Mouse (Mus musculus) spleen, adult 2 months (tissue): Measurements from ENCODE around the gene Treml1. TPM values are rescaled to one million over a fixed set of nuclear protein-coding genes. Genes with fewer than 3 reads are reported as not detected.

Source experiments
- DNase-seq, 2 experiments: peaks; one replicate each; pipeline versions ENCODE4 v3.0.0 to v3.0.0-alpha.2; 2012 to 2021; ENCODE audit warnings: low spot score in 2 of 2, low read depth in 1 of 2
- H3K27ac ChIP-seq: fragments of 200-500 bp; 2 replicates; pipeline ENCODE4 v1.5.1; 2012; ENCODE audit warnings: low read length, inconsistent platforms; ENCODE audit not compliant: insufficient read depth
- H3K27me3 ChIP-seq: fragments of 200-500 bp; 2 replicates; pipeline ENCODE4 v1.6.1; 2012; ENCODE audit warnings: mild to moderate bottlenecking, moderate library complexity, low read length, inconsistent platforms; ENCODE audit not compliant: control insufficient read depth, insufficient read depth
- H3K36me3 ChIP-seq: fragments of 200-500 bp; 2 replicates; pipeline ENCODE4 v1.6.1; 2012; ENCODE audit warnings: mild to moderate bottlenecking, low read length, inconsistent platforms; ENCODE audit not compliant: control insufficient read depth, insufficient read depth
- H3K4me1 ChIP-seq: fragments of 200-500 bp; 2 replicates; pipeline ENCODE4 v1.6.1; 2011; ENCODE audit warnings: inconsistent platforms; ENCODE audit not compliant: control insufficient read depth, insufficient read depth, insufficient read length
- H3K4me3 ChIP-seq: fragments of 200-500 bp; 2 replicates; pipeline ENCODE4 v1.5.1; 2011; ENCODE audit warnings: mild to moderate bottlenecking, inconsistent platforms; ENCODE audit not compliant: insufficient read depth, insufficient read length; ENCODE audit errors: extremely low read depth
- CTCF ChIP-seq: fragments of 200-500 bp; IDR thresholded peaks from 2 replicates; pipeline ENCODE4 v1.5.1; 2011; ENCODE audit warnings: mild to moderate bottlenecking, inconsistent platforms; ENCODE audit not compliant: insufficient read depth, insufficient read length, insufficient replicate concordance; ENCODE audit errors: extremely low read depth
- POLR2A ChIP-seq: fragments of 200-500 bp; IDR thresholded peaks from 2 replicates; pipeline ENCODE4 v1.6.1; 2011; ENCODE audit warnings: low read depth, low read length, inconsistent platforms
- WGBS: fragments of 180-500 bp; shearing (Covaris S2); methylation state at CpG from one replicate; pipeline ENCODE4 v1.1.7; 2018; 5-methylcytosine and 5-hydroxymethylcytosine counted together
- polyA plus RNA-seq: library from polyadenylated mRNA; depleted of rRNA; stranded (reverse); fragments of >200 nt; gene quantifications from 2 replicates; pipeline ENCODE4 v1.2.3, GENCODE M21; 2012

The Treml1 gene
- polyA plus RNA-seq, 1 experiment, result 38.3 TPM

DNA sequence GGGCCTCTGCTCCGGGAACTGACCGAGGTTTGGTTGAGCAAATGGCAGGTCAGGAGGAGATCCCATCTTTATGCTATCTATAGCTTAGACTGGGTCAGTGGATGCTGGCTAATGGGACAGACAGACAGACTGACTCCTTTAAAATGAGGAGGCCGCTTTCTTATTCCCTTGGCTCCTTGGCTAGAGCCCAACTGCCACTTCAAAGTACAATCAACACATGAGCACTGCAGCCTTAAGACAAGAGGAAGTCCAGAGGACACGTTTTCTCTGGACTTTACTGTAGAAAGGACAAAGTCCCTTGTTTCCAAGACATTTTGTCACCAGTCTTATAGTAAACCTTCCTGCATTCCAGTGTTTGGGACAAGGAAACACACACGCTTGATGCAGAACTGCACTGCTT is 31.7 kb downstream of the Treml1 start:
- TF ChIP-seq POLR2A (no peak), CTCF (no peak)
- H3K27ac ChIP-seq, result no peak overlapping the region
- H3K27me3 ChIP-seq, result no peaks in the 10 kb centered on the region
- DNase-seq, result no peak
- H3K4me1 ChIP-seq, result no peaks in the 10 kb centered on the region
- peaks cover 76% of the 10 kb centered on the region for H3K36me3 ChIP-seq
- WGBS, result 93% methylated on average over 5 of the region's 5 CpGs
- no peak overlapping the region for H3K4me3 ChIP-seq

DNA sequence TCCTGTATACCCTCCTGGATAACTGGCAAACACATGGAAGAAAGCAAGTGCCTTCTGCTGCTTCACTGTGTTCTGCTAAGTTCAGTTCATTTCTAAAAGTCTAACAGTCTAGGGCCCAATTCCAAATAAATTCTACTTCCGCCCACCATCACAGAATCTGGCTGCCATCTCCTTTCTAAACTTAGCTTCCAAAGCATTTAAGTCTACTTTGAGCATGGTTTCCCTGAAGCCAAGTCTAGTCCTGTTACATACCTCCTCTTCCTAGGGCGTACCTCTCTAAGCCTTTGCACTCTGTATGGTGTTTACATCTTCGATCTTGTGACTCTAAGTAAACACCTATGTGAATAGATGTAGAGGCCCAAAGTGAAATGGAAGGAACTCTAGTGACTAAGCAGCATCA is 32.9 kb downstream of the Treml1 start:
- 98% methylated on average over 3 of the region's 3 CpGs for WGBS

DNA sequence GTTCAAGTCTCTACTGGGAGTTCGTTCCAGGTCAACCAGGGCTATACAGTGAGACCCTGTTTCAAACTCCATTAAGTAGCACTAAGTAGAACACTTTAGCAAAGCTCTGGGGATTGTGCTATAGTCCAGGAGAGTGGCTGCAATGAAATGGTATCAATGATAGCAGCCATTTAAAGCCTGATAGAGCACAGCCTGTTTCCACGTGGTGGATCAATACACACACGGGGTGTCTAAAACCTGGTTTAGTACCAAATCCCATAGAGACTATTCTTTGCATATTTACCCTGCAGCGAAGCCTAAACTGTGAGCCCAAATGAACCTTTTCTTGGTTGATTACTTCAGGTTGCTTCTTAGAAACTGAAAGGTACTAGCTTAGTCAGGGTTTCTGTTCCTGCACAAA is 42.0 kb downstream of the Treml1 start:
- DNase-seq, result no peak
- H3K4me1 ChIP-seq, result peaks cover 3% of the 10 kb centered on the region
- H3K27ac ChIP-seq, result no peak overlapping the region
- no peak for TF ChIP-seq CTCF
- no peak for TF ChIP-seq POLR2A
- H3K27me3 ChIP-seq, result no peaks in the 10 kb centered on the region
- WGBS, result 56% methylated on average over 4 of the region's 4 CpGs
- peaks cover 19% of the 10 kb centered on the region for H3K36me3 ChIP-seq
- H3K4me3 ChIP-seq, result no peak overlapping the region

More for the DNA sequence above, 32.9 kb downstream of the Treml1 start:
- Histone ChIP-seq H3K4me3 (no peak overlapping the region), H3K27me3 (no peaks in the 10 kb centered on the region), H3K36me3 (peaks cover 72% of the 10 kb centered on the region), H3K4me1 (no peaks in the 10 kb centered on the region), H3K27ac (no peak overlapping the region)
- TF ChIP-seq CTCF, result no peak
- TF ChIP-seq POLR2A, result no peak
- no peak for DNase-seq

DNA sequence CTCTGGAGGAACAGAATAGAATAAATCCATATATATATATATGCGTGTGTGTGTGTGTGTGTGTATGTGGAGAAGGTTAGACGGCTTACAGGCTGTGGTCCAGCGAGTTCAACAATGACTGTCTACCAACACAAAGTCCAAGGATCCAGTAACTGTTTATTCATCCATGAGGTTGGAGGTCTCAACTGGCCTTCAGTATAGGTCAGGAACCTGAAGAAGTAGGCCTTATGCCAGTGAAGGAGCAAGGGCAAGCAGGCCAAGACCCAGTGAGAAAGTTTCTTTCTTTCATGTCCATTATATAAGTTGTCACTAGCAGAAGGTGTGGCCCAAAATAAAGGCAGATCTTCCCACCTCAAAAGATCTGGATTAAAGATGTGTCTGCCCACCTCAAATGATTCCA is 43.0 kb downstream of the Treml1 start:
- no peak overlapping the region for H3K27ac ChIP-seq
- TF ChIP-seq POLR2A (no peak), CTCF (no peak)
- no peak for DNase-seq
- H3K27me3 ChIP-seq, result no peaks in the 10 kb centered on the region
- WGBS, result 96% methylated on average over 3 of the region's 3 CpGs
- no peak overlapping the region for H3K4me3 ChIP-seq
- peaks cover 17% of the 10 kb centered on the region for H3K36me3 ChIP-seq
- peaks cover 9% of the 10 kb centered on the region for H3K4me1 ChIP-seq

DNA sequence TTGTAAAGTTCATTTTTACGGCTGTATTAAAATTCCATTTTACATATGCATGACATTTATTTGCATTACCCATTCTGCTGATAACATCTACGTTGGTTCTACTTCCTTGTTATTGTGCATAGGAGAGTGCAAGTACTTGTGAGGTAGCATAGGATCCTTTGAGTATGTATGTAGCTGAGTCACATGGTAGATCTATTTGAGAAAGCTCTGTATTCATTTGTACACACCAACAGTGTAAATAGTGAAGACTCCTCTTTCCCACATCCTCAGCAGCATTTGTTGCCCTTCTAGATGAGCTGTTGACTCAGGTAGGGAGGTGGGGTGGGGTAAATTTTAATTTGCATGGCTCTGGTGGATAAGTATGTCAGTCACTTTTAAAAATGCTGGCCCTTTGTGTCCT is 44.1 kb downstream of the Treml1 start:
- 61% methylated on average over 2 of the region's 2 CpGs for WGBS
- peaks cover 9% of the 10 kb centered on the region for H3K4me1 ChIP-seq
- no peak overlapping the region for H3K4me3 ChIP-seq
- DNase-seq, result no peak
- no peaks in the 10 kb centered on the region for H3K27me3 ChIP-seq
- no peak for TF ChIP-seq CTCF
- TF ChIP-seq POLR2A, result no peak
- peaks cover 10% of the 10 kb centered on the region for H3K36me3 ChIP-seq
- H3K27ac ChIP-seq, result no peak overlapping the region

DNA sequence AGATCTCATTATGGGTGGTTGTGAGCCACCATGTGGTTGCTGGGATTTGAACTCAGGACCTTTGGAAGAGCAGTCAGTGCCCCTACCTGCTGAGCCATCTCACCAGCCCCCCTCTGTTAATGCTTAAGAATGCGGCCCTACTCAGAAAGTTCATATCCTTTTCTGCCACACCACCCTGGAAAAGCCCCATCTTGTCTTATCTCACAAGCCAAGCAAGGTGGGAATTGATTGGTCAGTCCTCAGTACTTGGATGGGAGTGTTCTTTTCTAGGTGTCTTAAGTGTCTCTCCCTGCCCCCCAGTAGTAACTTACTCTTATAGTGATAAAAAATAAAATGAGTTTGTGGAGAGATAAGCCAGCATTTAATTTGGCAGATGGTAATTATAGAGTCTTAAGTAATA is 45.0 kb downstream of the Treml1 start:
- peaks cover 3% of the 10 kb centered on the region; the same call in 1 of the 2 replicates for H3K36me3 ChIP-seq

DNA sequence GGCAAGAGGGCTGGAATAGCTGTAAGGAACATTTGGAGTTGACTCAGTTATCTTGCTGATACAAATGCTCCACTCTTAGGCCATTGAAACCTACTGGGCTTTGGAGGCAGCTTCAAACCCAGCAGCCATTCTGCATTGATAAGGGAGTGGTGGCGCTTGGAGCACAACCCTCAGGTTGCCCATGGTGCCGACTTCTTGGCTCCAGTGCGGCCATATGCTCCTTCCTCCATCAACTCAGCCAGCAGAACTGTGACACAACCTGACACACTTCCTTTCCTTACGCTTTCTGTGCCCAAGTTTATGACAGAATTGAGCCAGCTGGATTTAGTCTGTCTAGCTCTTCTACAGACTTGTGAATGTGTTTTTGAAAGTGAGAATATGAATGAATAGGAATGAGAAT is 47.4 kb downstream of the Treml1 start:
- no peaks in the 10 kb centered on the region for H3K27me3 ChIP-seq

More for the DNA sequence above, 45.0 kb downstream of the Treml1 start:
- peaks cover 9% of the 10 kb centered on the region for H3K4me1 ChIP-seq
- 82% methylated on average over 1 of the region's 1 CpGs for WGBS
- DNase-seq, result no peak
- TF ChIP-seq POLR2A (no peak), CTCF (no peak)
- no peaks in the 10 kb centered on the region for H3K27me3 ChIP-seq
- no peak overlapping the region for H3K27ac ChIP-seq
- H3K4me3 ChIP-seq, result no peak overlapping the region

More for the DNA sequence above, 47.4 kb downstream of the Treml1 start:
- Histone ChIP-seq H3K27ac (no peak overlapping the region), H3K4me3 (no peak overlapping the region), H3K36me3 (no peaks in the 10 kb centered on the region), H3K4me1 (peaks cover 9% of the 10 kb centered on the region)
- WGBS, result 58% methylated on average over 4 of the region's 4 CpGs
- TF ChIP-seq POLR2A (no peak), CTCF (no peak)
- DNase-seq, result no peak
